Mouse (Mus musculus) megakaryocyte, embryonic 14.5 days (primary cell): Measurements from ENCODE around the gene Olfr1393.

Experiments
- FLI1 ChIP-seq: IDR thresholded peaks from 2 replicates; pipeline ENCODE4 v1.6.1; 2012; ENCODE audit warnings: low read length, inconsistent platforms, mixed read lengths
- GATA1 ChIP-seq: IDR thresholded peaks from 3 replicates; pipeline ENCODE4 v1.6.1; 2012; ENCODE audit warnings: mixed read lengths, low read length, inconsistent platforms, borderline replicate concordance

DNA sequence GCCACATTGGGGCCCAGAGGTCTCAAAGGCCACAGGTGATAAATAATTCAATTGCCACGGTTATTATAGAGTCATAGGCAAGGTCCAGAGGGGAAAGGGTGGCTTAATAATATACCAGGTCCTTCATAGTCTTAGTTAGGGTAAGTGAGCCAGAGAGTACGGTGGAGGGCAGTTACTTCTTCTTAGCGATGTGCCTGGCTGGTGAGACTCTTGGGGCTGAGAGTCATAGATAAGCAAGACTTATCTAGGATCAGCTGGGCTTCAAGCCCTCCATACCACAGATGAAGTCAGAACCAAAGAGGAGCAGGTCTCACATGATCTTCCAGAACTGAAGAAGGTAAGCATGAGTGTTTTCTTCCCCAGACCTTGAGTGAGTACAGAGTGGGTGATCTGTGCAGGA lies at the start of gene Olfr1393:
- TF ChIP-seq GATA1 (no peak), FLI1 (no peak)
